Mouse (Mus musculus) bone marrow, adult 2 months (tissue): ENCODE results near the gene Pde4d. TPM values are rescaled to one million over a fixed set of nuclear protein-coding genes. Genes with fewer than 3 reads are reported as not detected.

Experiments used
- H3K27ac ChIP-seq: fragments of 200-500 bp; 2 replicates; pipeline ENCODE4 v1.5.1; 2012; ENCODE audit warnings: low read depth, mild to moderate bottlenecking, control low read depth, inconsistent platforms, low read length; ENCODE audit not compliant: control insufficient read depth, poor library complexity, insufficient read depth
- H3K4me1 ChIP-seq: fragments of 200-500 bp; 2 replicates; pipeline ENCODE4 v1.6.1; 2011; ENCODE audit warnings: low read length; ENCODE audit not compliant: control insufficient read depth, insufficient read depth
- H3K4me3 ChIP-seq: fragments of 200-500 bp; replicated peaks from 2 replicates; pipeline ENCODE3; 2011; ENCODE audit warnings: mild to moderate bottlenecking, low read depth, low read length, control low read depth; ENCODE audit not compliant: control insufficient read depth
- CTCF ChIP-seq: fragments of 200-500 bp; IDR thresholded peaks from 2 replicates; pipeline ENCODE4 v1.5.1; 2011; ENCODE audit warnings: low read length, control low read depth; ENCODE audit not compliant: control insufficient read depth, insufficient read depth
- POLR2A ChIP-seq: fragments of 200-500 bp; IDR thresholded peaks from 2 replicates; pipeline ENCODE4 v1.6.1; 2011; ENCODE audit warnings: low read depth, mild to moderate bottlenecking, control low read depth, low read length, borderline replicate concordance; ENCODE audit not compliant: control insufficient read depth
- WGBS: fragments of 180-500 bp; shearing (Covaris S2); methylation state at CpG from one replicate; pipeline ENCODE4 v1.1.7; 2018; 5-methylcytosine and 5-hydroxymethylcytosine counted together
- polyA plus RNA-seq: library from polyadenylated mRNA; stranded (reverse); fragments of >200 nt; gene quantifications from 2 replicates; pipeline ENCODE4 v1.2.4, GENCODE M21; 2011; ENCODE audit warnings: low replicate concordance; ENCODE audit not compliant: missing spikeins, insufficient read depth, insufficient read length

The Pde4d gene
- polyA plus RNA-seq, 1 experiment = 17.6 TPM

- no peak overlapping the region for H3K4me3 ChIP-seq
- WGBS = 78% methylated on average over 7 of the region's 7 CpGs
- no peaks in the 10 kb centered on the region for H3K4me1 ChIP-seq
- TF ChIP-seq POLR2A (no peak), CTCF (no peak)
- no peak overlapping the region for H3K27ac ChIP-seq
Measured at GRCm38 (mm10) chr13:109506754-109507153, 1057.0 kb downstream of the Pde4d start.

DNA sequence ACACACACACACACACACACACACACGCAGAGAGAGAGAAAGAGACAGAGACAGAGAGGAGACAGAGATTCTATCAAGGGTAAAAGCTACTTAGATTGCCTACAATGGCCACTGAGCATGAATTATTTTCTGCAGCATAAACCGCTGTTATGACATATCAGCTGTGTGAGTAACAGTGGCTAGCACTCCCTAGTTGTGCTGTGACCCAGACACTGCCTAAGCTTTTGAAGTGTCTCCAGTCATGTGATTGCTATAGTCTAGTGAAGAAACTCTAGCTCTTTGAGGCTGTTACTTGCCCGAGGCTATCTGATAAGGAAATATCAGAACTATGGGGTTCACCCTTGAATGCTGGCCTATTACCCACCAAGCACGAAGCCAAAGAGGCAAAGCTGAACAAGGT is 1058.7 kb downstream of the Pde4d start:
- TF ChIP-seq POLR2A (no peak), CTCF (no peak)
- WGBS = 71% methylated on average over 4 of the region's 4 CpGs
- Histone ChIP-seq H3K27ac (no peak overlapping the region), H3K4me3 (no peak overlapping the region), H3K4me1 (no peaks in the 10 kb centered on the region)

GRCm38 (mm10) chr13:109518194-109518593 is 1068.4 kb downstream of the Pde4d start:
- WGBS = 80% methylated on average over 1 of the region's 1 CpGs
- H3K4me3 ChIP-seq = no peak overlapping the region
- H3K27ac ChIP-seq = no peak overlapping the region
- no peaks in the 10 kb centered on the region; the same call in 1 of the 2 replicates for H3K4me1 ChIP-seq
- TF ChIP-seq CTCF (no peak), POLR2A (no peak)

GRCm38 (mm10) chr13:109519485-109519884 is 1069.7 kb downstream of the Pde4d start:
- TF ChIP-seq CTCF (no peak), POLR2A (no peak)
- 31% methylated on average over 3 of the region's 3 CpGs for WGBS

DNA sequence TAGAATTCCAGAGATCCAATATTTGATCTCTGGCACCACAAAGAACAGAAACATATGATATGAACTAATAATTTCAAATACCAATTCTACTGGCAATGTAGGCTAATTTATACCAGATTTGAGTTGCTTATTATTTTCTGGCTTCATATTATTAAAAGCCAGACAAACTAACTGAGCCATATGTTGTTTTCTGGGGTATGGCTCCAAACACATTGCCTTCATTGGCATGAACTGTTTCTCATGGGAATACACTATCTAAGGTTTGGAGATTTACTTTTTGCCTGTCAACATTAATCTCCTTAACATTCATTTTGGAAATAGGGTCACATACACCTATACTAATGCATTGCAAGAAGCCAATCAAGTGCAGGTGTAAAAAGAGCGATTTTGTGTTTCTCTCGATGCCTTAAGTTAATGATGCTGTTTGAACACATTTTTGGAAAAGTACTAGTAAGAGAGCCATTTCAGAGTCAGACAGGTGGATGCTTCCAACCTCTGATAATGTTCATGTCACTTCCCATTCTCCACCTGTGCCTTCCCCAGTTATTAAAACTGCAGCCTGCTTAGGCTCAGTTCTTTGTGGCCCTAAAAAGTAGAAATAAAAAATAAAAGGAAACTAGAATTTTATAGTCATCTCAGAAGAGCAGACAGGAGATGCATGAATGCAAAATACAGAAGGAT is 1070.4 kb downstream of the Pde4d start:
- WGBS = 74% methylated on average over 2 of the region's 2 CpGs
- Histone ChIP-seq H3K4me3 (no peak overlapping the region), H3K4me1 (no peaks in the 10 kb centered on the region), H3K27ac (no peak overlapping the region)
- no peak for TF ChIP-seq CTCF
- no peak for TF ChIP-seq POLR2A

More at GRCm38 (mm10) chr13:109519485-109519884, 1069.7 kb downstream of the Pde4d start:
- H3K4me3 ChIP-seq = no peak overlapping the region
- no peaks in the 10 kb centered on the region; the same call in 1 of the 2 replicates for H3K4me1 ChIP-seq
- H3K27ac ChIP-seq = no peak overlapping the region

- TF ChIP-seq CTCF (no peak), POLR2A (no peak)
- 87% methylated on average over 3 of the region's 3 CpGs for WGBS
- Histone ChIP-seq H3K4me3 (no peak overlapping the region), H3K4me1 (no peaks in the 10 kb centered on the region), H3K27ac (no peak overlapping the region)
Measured at GRCm38 (mm10) chr13:109533838-109534523, 1084.2 kb downstream of the Pde4d start.

- Histone ChIP-seq H3K4me1 (no peaks in the 10 kb centered on the region), H3K27ac (no peak overlapping the region), H3K4me3 (no peak overlapping the region)
- TF ChIP-seq POLR2A = no peak
- TF ChIP-seq CTCF = no peak
- WGBS = 78% methylated on average over 5 of the region's 5 CpGs
Measured at GRCm38 (mm10) chr13:109534709-109535284, 1085.0 kb downstream of the Pde4d start.

- 60% methylated on average over 4 of the region's 4 CpGs for WGBS
- no peak for TF ChIP-seq POLR2A
- TF ChIP-seq CTCF = no peak
- H3K4me3 ChIP-seq = no peak overlapping the region
- H3K27ac ChIP-seq = no peak overlapping the region
- no peaks in the 10 kb centered on the region for H3K4me1 ChIP-seq
Measured at GRCm38 (mm10) chr13:109536636-109537035, 1086.9 kb downstream of the Pde4d start.
